Mouse (Mus musculus) heart, embryonic 15.5 days (tissue): ENCODE results near the gene Gtf2ird1. TPM values are rescaled to one million over a fixed set of nuclear protein-coding genes. Genes with fewer than 3 reads are reported as not detected.
"Not testable (repeated sequence)": the region's sequence is repeated elsewhere in the genome, so short reads cannot be mapped to it uniquely, and the experiment has no call there.

Experiments
- ATAC-seq: fragments of 200-750 bp; cut with Nextera tagmentation; replicated peaks from 2 replicates; pipeline ENCODE4 v1.8.0; 2017; ENCODE audit warnings: low read depth, moderate TSS enrichment; ENCODE audit not compliant: insufficient number of reproducible peaks, insufficient read depth, low FRiP score
- H3K27ac ChIP-seq: fragments of 300-500 bp; sonication (generic); 2 replicates; pipeline ENCODE4 v1.5.1; 2015; ENCODE audit warnings: mild to moderate bottlenecking, inconsistent platforms
- H3K27me3 ChIP-seq: fragments of 300-500 bp; sonication (generic); 2 replicates; pipeline ENCODE4 v1.6.1; 2015; ENCODE audit warnings: inconsistent platforms
- H3K36me3 ChIP-seq: fragments of 300-500 bp; sonication (generic); 2 replicates; pipeline ENCODE4 v1.6.1; 2015; ENCODE audit warnings: mild to moderate bottlenecking, inconsistent platforms
- H3K4me1 ChIP-seq: fragments of 300-500 bp; sonication (generic); replicated peaks from 2 replicates; pipeline ENCODE4 v1.6.1; 2015; ENCODE audit warnings: inconsistent platforms
- H3K4me2 ChIP-seq: fragments of 300-500 bp; sonication (generic); 2 replicates; pipeline ENCODE4 v1.6.1; 2015; ENCODE audit warnings: inconsistent platforms, mild to moderate bottlenecking, moderate library complexity
- H3K4me3 ChIP-seq: fragments of 300-500 bp; sonication (generic); 2 replicates; pipeline ENCODE4 v1.5.1; 2015; ENCODE audit warnings: mild to moderate bottlenecking, inconsistent platforms
- H3K9ac ChIP-seq: fragments of 300-500 bp; sonication (generic); 2 replicates; pipeline ENCODE4 v1.6.1; 2015; ENCODE audit warnings: mild to moderate bottlenecking, inconsistent platforms
- H3K9me3 ChIP-seq: fragments of 300-500 bp; sonication (generic); replicated peaks from 2 replicates; pipeline ENCODE4 v1.6.1; 2016; ENCODE audit warnings: inconsistent platforms
- WGBS: fragments of 180-500 bp; shearing (Covaris S2); methylation state at CpG from one replicate; pipeline ENCODE4 v1.1.7; 2015; ENCODE audit warnings: mixed read lengths; 5-methylcytosine and 5-hydroxymethylcytosine counted together
- polyA plus RNA-seq: library from polyadenylated mRNA; unstranded; fragments of >200 nt; fragmentation: Nextera tagmentation; extraction: Ambion mirVana; gene quantifications from 2 replicates; pipeline ENCODE4 v1.2.1, GENCODE M21; 2015

The Gtf2ird1 gene
- polyA plus RNA-seq, 1 experiment from 2014 or later: 47.3 TPM

GRCm38 (mm10) chr5:134342503-134343205 lies 113.9 kb downstream of the Gtf2ird1 start:
- H3K27me3 ChIP-seq: no peaks in the 10 kb centered on the region
- H3K4me3 ChIP-seq: no peak overlapping the region
- H3K4me2 ChIP-seq: peak overlapping the region; percentile 17; the same call in 1 of the 2 replicates
- H3K36me3 ChIP-seq: no peaks in the 10 kb centered on the region
- no peak overlapping the region for H3K9ac ChIP-seq
- WGBS: 67% methylated on average over 18 of the region's 18 CpGs
- H3K9me3 ChIP-seq: no peaks in the 10 kb centered on the region
- peak overlapping the region; percentile 37; the same call in 1 of the 2 replicates for H3K27ac ChIP-seq
- ATAC-seq: no peak; the same call in 1 of the 2 replicates
- 0 out of 2 replicates have a peak, but pooled peaks cover 3% of the 10 kb centered on the region for H3K4me1 ChIP-seq

GRCm38 (mm10) chr5:134341721-134342120 lies 114.8 kb downstream of the Gtf2ird1 start:
- Histone ChIP-seq H3K9me3 (no peaks in the 10 kb centered on the region), H3K27me3 (no peaks in the 10 kb centered on the region), H3K4me2 (no peak overlapping the region), H3K4me1 (0 out of 2 replicates have a peak, but pooled peaks cover 3% of the 10 kb centered on the region), H3K4me3 (no peak overlapping the region), H3K36me3 (no peaks in the 10 kb centered on the region), H3K9ac (no peak overlapping the region), H3K27ac (no peak overlapping the region)
- no peak for ATAC-seq
- WGBS: 88% methylated on average over 5 of the region's 5 CpGs

- 63% methylated on average over 10 of the region's 10 CpGs for WGBS
- Histone ChIP-seq H3K27me3 (no peaks in the 10 kb centered on the region), H3K27ac (no peak overlapping the region)
Measured at GRCm38 (mm10) chr5:134341321-134341720, 115.2 kb downstream of the Gtf2ird1 start.

GRCm38 (mm10) chr5:134340101-134340522 lies 116.4 kb downstream of the Gtf2ird1 start:
- H3K27ac ChIP-seq: no peak overlapping the region
- ATAC-seq: no peak
- 37% methylated on average over 6 of the region's 6 CpGs for WGBS

More at GRCm38 (mm10) chr5:134341321-134341720, 115.2 kb downstream of the Gtf2ird1 start:
- no peak for ATAC-seq
- no peaks in the 10 kb centered on the region for H3K9me3 ChIP-seq
- 0 out of 2 replicates have a peak, but pooled peaks cover 3% of the 10 kb centered on the region for H3K4me1 ChIP-seq
- no peak overlapping the region for H3K4me3 ChIP-seq
- no peak overlapping the region for H3K4me2 ChIP-seq
- no peaks in the 10 kb centered on the region for H3K36me3 ChIP-seq
- H3K9ac ChIP-seq: no peak overlapping the region

GRCm38 (mm10) chr5:134337012-134337411 lies 119.5 kb downstream of the Gtf2ird1 start:
- not testable (repeated sequence) for H3K9me3 ChIP-seq, H3K36me3 ChIP-seq, H3K27me3 ChIP-seq, ATAC-seq, H3K4me3 ChIP-seq, H3K9ac ChIP-seq, H3K4me2 ChIP-seq, H3K27ac ChIP-seq, H3K4me1 ChIP-seq
- WGBS: 60% methylated on average over 2 of the region's 2 CpGs

More at GRCm38 (mm10) chr5:134340101-134340522, 116.4 kb downstream of the Gtf2ird1 start:
- Histone ChIP-seq H3K9ac (no peak overlapping the region), H3K4me3 (no peak overlapping the region), H3K4me1 (0 out of 2 replicates have a peak, but pooled peaks cover 3% of the 10 kb centered on the region), H3K36me3 (no peaks in the 10 kb centered on the region), H3K27me3 (no peaks in the 10 kb centered on the region), H3K9me3 (no peaks in the 10 kb centered on the region), H3K4me2 (no peak overlapping the region)

GRCm38 (mm10) chr5:134332743-134333142 lies 123.8 kb downstream of the Gtf2ird1 start:
- no peak overlapping the region for H3K4me3 ChIP-seq
- ATAC-seq: no peak
- H3K36me3 ChIP-seq: no peaks in the 10 kb centered on the region
- 0 out of 2 replicates have a peak overlapping the region, but pooled peaks have one; percentile 25 for H3K27ac ChIP-seq
- no peak overlapping the region for H3K9ac ChIP-seq
- H3K4me1 ChIP-seq: no peaks in the 10 kb centered on the region
- H3K4me2 ChIP-seq: no peak overlapping the region
- no peaks in the 10 kb centered on the region for H3K9me3 ChIP-seq
- no peaks in the 10 kb centered on the region for H3K27me3 ChIP-seq
- 69% methylated on average over 8 of the region's 8 CpGs for WGBS

GRCm38 (mm10) chr5:134330082-134330481 lies 126.4 kb downstream of the Gtf2ird1 start:
- ATAC-seq: no peak
- H3K9ac ChIP-seq: no peak overlapping the region
- H3K27ac ChIP-seq: no peak overlapping the region
- H3K4me1 ChIP-seq: peaks cover 8% of the 10 kb centered on the region; the same call in 1 of the 2 replicates
- WGBS: 84% methylated on average over 2 of the region's 2 CpGs
- no peaks in the 10 kb centered on the region for H3K27me3 ChIP-seq
- no peak overlapping the region for H3K4me3 ChIP-seq
- H3K36me3 ChIP-seq: no peaks in the 10 kb centered on the region
- H3K9me3 ChIP-seq: no peaks in the 10 kb centered on the region
- H3K4me2 ChIP-seq: no peak overlapping the region

GRCm38 (mm10) chr5:134329311-134329710 lies 127.2 kb downstream of the Gtf2ird1 start:
- H3K9ac ChIP-seq: no peak overlapping the region
- H3K9me3 ChIP-seq: no peaks in the 10 kb centered on the region
- no peak overlapping the region for H3K4me3 ChIP-seq
- 58% methylated on average over 4 of the region's 4 CpGs for WGBS
- no peak for ATAC-seq
- no peak overlapping the region for H3K27ac ChIP-seq
- peaks cover 8% of the 10 kb centered on the region; the same call in 1 of the 2 replicates for H3K4me1 ChIP-seq
- no peaks in the 10 kb centered on the region for H3K36me3 ChIP-seq
- no peak overlapping the region for H3K4me2 ChIP-seq
- no peaks in the 10 kb centered on the region for H3K27me3 ChIP-seq

GRCm38 (mm10) chr5:134328482-134329001 lies 128.0 kb downstream of the Gtf2ird1 start:
- Histone ChIP-seq H3K4me3 (no peak overlapping the region), H3K27ac (no peak overlapping the region), H3K27me3 (no peaks in the 10 kb centered on the region), H3K9ac (no peak overlapping the region), H3K36me3 (no peaks in the 10 kb centered on the region), H3K9me3 (no peaks in the 10 kb centered on the region), H3K4me2 (no peak overlapping the region), H3K4me1 (peaks cover 13% of the 10 kb centered on the region)
- ATAC-seq: no peak
- 52% methylated on average over 6 of the region's 6 CpGs for WGBS

- ATAC-seq: no peak; the same call in 1 of the 2 replicates
- H3K36me3 ChIP-seq: no peaks in the 10 kb centered on the region
- H3K9me3 ChIP-seq: no peaks in the 10 kb centered on the region
- no peak overlapping the region for H3K4me2 ChIP-seq
- H3K4me3 ChIP-seq: no peak overlapping the region
- peaks cover 18% of the 10 kb centered on the region for H3K4me1 ChIP-seq
- H3K27me3 ChIP-seq: no peaks in the 10 kb centered on the region
- peak overlapping the region; percentile 27; the same call in 1 of the 2 replicates for H3K27ac ChIP-seq
- H3K9ac ChIP-seq: no peak overlapping the region
- WGBS: 48% methylated on average over 13 of the region's 13 CpGs
Measured at GRCm38 (mm10) chr5:134325856-134326566, 130.5 kb downstream of the Gtf2ird1 start.

GRCm38 (mm10) chr5:134323869-134324268 lies 132.6 kb downstream of the Gtf2ird1 start:
- H3K4me2 ChIP-seq: no peak overlapping the region

More at GRCm38 (mm10) chr5:134323869-134324268, 132.6 kb downstream of the Gtf2ird1 start:
- Histone ChIP-seq H3K27ac (0 out of 2 replicates have a peak overlapping the region, but pooled peaks have one; percentile 24), H3K4me1 (peaks cover 18% of the 10 kb centered on the region), H3K9me3 (no peaks in the 10 kb centered on the region), H3K4me3 (no peak overlapping the region), H3K27me3 (no peaks in the 10 kb centered on the region), H3K9ac (no peak overlapping the region), H3K36me3 (no peaks in the 10 kb centered on the region)
- ATAC-seq: no peak
- 26% methylated on average over 2 of the region's 2 CpGs for WGBS
